Mouse (Mus musculus): Measurements from ENCODE around the gene Slc44a1. TPM values are rescaled to one million over a fixed set of nuclear protein-coding genes. Genes with fewer than 3 reads are reported as not detected.

Slc44a1 gene
- total RNA-seq, 2 experiments from 2014 or later, result 65.0 to 70.6 TPM

DNA sequence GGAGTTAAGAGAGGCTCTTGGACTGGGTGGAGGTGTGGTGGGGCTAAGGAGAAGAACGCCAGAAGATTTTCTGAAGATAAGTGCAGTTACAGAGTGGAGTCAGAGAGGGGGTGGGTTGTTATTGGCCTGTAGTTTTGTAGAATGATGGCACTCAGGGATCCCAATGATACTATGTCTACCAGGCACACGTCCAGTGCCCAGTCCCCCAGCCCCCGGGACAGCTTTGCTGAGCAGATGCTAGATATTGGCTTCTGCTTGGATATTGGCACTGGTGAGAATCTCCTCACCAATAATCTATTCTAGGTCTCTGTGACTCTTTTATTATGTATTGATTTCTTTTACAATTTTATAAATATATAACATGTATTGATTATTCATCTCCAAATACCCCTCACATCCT lies 185.1 kb downstream of the Slc44a1 start:
- no peak for DNase-seq (ENCODE audit: low spot score in 2 of 2)
- intact Hi-C loops (cut with DNase I), result no loop called here

DNA sequence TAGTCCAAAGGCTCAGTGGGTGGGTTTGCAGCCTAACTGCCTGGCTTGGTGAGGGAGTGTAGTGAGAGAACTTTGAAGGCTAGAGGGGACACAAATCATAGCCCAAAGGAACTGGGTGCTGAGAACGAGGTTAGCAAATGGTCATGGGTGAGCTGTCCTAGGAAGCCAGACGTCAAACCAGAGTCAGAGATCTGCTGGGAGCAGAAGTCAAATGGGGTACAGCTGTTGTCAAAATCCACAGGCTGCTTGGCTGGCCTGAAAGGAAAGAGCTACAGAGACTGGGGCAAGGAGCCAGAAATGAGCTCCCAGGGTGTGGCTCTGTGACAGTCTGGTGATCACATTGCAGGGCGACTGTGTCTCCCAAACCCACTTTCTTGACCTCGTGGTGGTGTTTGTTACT lies 188.7 kb downstream of the Slc44a1 start:
- DNase-seq (ENCODE audit: low spot score in 2 of 2), result no peak
- intact Hi-C loops (cut with DNase I), result no loop called here

DNA sequence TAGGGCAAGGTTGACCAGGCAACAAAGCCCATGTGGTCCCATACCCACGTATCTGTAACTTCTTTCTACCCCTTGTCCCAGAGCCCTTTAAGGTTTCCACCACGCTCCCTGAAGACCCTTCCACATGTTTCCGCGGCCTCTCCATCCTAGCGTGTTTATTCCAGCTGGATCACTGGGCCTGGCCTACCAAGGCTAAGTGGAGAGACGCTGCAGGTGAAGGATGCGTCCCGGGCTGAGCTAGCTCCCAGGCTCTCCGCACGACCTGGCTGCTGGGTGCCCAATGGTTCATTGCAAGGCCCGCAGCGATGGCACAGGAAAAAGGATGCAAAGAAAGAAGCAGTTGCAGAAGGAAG lies 190.7 kb downstream of the Slc44a1 start:
- DNase-seq (ENCODE audit: low spot score in 2 of 2), result no peak
- intact Hi-C loops (cut with DNase I), result no loop called here

DNA sequence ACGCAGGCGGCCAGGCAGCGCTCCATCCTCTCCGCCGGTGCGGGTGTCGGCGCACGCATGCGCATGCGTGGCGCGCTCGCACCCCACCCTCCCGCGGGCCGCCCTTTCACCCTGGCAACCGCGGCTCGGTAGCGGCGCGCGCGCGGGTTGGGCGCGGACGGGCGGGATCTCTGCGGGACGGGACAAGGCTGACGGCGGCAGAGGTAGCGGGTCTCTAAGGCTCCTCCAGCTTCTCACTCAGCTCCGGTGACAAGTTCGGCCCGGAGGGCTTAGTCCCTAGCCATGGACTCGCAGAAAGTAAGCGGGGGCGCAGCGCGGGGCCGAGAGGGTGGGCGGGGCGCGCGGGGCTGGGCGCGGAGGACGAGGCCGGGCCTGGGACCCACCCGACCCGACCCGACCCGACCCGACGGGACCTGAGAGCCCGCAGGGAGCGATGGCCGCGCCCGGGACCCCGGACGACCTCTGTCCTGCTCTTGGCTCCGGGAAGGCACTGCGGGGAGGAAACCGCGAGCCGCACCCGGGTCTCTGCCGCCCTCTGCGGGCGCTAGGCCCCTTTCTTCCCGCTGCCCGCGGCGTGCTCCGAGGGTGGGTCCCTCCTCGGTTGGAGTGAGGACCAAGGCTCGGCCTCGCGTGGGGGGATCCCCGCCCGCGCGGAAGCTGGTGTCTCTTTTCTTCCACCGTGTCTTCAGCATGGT lies 191.2 kb downstream of the Slc44a1 start, which contains the start of gene Fsd1l:
Gene Fsd1l, plus strand, starts transcription at position 156 of the 695 bp plus-strand sequence.
- intact Hi-C loops (cut with DNase I), result no loop called here
- peak; percentile 72 to 82 for DNase-seq (ENCODE audit: low spot score in 2 of 2)

DNA sequence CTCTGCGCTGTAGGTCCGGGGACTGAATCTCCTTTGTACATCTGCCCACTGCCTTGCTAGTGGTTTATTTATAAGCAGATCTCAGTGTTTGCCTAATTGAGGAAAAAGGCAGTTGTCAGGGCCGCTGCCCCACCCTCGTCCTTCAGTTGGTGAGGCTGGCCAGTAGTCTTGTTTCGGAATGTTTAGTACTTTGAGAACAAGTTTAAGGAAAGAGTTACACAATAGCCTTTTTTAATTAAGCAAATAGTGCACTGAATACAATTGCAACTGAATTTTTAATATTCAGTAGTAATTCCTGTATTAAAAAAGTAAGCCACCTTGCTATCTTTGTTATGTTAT lies 191.8 kb downstream of the Slc44a1 start:
- intact Hi-C loops (cut with DNase I), result no loop called here
- DNase-seq (ENCODE audit: low spot score in 2 of 2), result no peak

DNA sequence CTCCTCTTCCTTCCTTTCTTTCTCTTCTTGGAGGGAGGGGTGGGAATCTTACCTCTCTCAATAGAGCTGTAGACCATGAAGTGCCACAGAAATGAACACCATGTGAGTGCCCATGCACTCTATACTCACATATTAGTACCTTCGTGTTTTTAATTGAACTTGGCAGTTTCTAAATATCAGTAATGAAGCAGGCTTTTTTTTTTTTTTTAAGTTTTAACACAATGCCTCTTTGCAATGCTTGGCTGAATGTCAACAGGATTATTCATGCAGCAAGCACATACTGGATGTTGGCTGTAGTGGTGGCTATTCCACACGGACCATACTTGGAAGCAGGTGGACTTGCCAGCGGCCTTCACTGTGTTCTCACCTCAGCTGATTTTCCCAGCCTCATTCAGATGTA lies 195.1 kb downstream of the Slc44a1 start:
- intact Hi-C loops (cut with DNase I), result no loop called here
- DNase-seq (ENCODE audit: low spot score in 2 of 2), result no peak

DNA sequence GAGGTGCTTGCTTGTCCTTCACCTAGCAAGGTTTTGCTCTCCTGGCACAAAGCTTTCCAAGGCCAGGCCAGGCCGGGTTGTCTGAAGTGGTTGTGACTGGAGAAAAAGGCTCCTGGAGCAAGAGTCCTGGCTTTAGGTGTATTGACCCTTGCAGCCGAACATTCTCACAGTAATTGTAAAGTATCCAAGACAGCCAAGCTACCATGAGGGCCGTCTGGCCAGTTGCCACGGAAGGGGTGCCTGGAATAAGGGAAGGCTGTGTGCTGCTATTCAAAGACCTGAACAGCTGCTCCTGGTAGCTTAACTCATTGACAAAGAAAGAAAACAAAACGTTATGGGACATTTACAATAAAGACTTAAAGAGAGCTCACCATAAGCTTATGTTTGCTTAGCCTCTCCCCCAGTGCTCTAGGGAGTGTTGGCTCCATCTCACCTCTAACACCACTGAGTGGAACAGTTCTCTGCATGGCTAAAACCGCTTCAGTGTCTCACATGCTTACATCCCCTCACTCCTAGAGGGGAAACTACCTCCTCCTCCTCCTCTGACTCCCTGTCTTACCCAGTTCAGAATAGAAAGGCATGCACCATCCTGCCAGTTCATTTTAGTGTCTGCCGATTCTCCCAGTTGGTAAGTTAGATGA lies 197.2 kb downstream of the Slc44a1 start:
- intact Hi-C loops (cut with DNase I), result no loop called here
- peak; percentile 35 to 39 for DNase-seq (ENCODE audit: low spot score in 2 of 2)

DNA sequence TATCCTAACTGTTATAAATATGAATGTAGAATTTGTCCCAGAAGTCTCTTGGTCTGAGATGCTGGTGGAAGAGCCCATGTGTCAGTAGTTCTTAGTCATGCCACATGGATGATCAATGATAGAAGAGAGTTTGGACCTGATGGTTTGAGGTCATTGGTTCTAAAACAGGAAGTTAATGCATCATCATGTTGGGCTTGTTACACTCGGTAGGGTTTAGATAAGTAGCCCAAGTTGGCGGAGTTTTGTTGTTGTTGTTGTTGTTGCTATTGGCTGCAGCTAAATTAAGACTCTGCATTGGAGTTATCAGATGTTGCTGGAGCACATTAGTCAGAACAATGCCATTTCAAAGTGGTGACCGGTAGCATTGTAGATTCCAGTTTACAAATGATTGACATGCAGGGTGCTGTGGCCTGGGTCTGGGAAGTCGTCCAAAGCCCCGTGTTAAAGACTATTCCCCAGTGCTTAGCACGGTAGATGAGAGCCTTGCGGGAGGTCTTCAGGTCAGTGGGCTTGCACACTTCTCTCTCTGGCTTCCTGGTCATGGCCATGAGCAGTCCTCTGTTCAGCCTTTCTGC lies 198.4 kb downstream of the Slc44a1 start:
- intact Hi-C loops (cut with DNase I), result no loop called here
- DNase-seq (ENCODE audit: low spot score in 2 of 2), result no peak

DNA sequence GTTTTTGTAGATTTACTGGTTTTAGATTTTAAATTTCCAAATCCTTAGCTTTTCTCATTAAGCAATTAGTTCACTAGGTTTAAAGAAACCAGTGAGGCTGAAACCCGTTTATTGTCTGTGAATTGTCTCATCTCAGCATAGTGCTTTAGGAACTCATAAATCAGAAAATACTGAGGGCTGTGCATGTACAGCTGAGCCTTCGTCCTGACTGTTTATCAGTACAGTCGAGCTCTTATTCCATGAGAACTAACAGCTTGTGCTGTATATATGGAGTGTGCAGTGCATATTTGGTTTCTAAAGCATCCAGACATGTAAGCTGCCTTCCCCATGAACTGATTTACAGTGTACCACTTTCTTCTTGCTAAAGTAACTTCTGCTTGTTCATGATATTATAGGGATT lies 217.8 kb downstream of the Slc44a1 start:
- intact Hi-C loops (cut with DNase I), result no loop called here
- no peak for DNase-seq (ENCODE audit: low spot score in 2 of 2)

DNA sequence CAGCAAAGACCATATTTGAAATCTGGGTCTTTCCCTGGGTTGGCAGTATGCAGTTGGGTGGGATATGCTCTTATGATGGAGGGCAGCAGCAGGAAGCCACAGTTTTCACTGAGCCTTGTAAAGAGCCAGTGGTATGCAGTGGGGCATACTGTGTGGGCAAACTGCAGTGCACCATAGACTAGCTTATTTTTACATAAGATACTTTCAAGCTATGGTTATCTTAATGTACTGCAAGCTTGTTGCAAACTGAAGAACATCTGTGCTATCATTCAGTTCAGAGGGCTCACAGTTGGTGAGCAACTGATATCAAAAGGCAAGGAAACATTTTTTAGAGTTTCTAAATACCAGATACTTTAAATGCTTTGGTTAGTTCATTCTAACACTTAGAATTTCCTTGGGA lies 220.5 kb downstream of the Slc44a1 start:
- intact Hi-C loops (cut with DNase I), result no loop called here

More for the DNA sequence above, 220.5 kb downstream of the Slc44a1 start:
- DNase-seq (ENCODE audit: low spot score in 2 of 2), result no peak

Other genes starting within 250 kb of the Slc44a1 start
- 10 to 100 TPM; 36.0 to 38.9 TPM for gene Fsd1l, start 191.1 kb downstream of the Slc44a1 start, total RNA-seq (2021)

All from left cerebral cortex, postnatal 14 days (tissue).